Mouse (Mus musculus) neural tube, embryonic 15.5 days (tissue): ENCODE data around the gene Tepsin. TPM values are rescaled to one million over a fixed set of nuclear protein-coding genes. Genes with fewer than 3 reads are reported as not detected.

Source experiments
- ATAC-seq: fragments of 200-750 bp; cut with Nextera tagmentation; 2 replicates; pipeline ENCODE4 v1.8.0; 2017; ENCODE audit warnings: mild to moderate bottlenecking, moderate TSS enrichment, moderate library complexity; ENCODE audit not compliant: low FRiP score
- H3K27ac ChIP-seq: fragments of 300-500 bp; sonication (generic); replicated peaks from 2 replicates; pipeline ENCODE4 v1.5.1; 2015; ENCODE audit warnings: mild to moderate bottlenecking, inconsistent platforms
- H3K27me3 ChIP-seq: fragments of 300-500 bp; sonication (generic); replicated peaks from 2 replicates; pipeline ENCODE4 v1.6.1; 2015; ENCODE audit warnings: inconsistent platforms
- H3K36me3 ChIP-seq: fragments of 300-500 bp; sonication (generic); 2 replicates; pipeline ENCODE4 v1.6.1; 2015; ENCODE audit warnings: inconsistent platforms
- H3K4me1 ChIP-seq: fragments of 300-500 bp; sonication (generic); 2 replicates; pipeline ENCODE4 v1.6.1; 2015; ENCODE audit warnings: inconsistent platforms
- H3K4me2 ChIP-seq: fragments of 300-500 bp; sonication (generic); 2 replicates; pipeline ENCODE4 v1.6.1; 2015; ENCODE audit warnings: inconsistent platforms, mild to moderate bottlenecking, moderate library complexity
- H3K4me3 ChIP-seq: fragments of 300-500 bp; sonication (generic); replicated peaks from 2 replicates; pipeline ENCODE4 v1.5.1; 2015; ENCODE audit warnings: mild to moderate bottlenecking, inconsistent platforms
- H3K9ac ChIP-seq: fragments of 300-500 bp; sonication (generic); replicated peaks from 2 replicates; pipeline ENCODE4 v1.6.1; 2015; ENCODE audit warnings: mild to moderate bottlenecking, inconsistent platforms
- H3K9me3 ChIP-seq: fragments of 300-500 bp; sonication (generic); replicated peaks from 2 replicates; pipeline ENCODE4 v1.6.1; 2016; ENCODE audit warnings: inconsistent platforms
- WGBS: fragments of 180-500 bp; shearing (Covaris S2); methylation state at CpG from one replicate; pipeline ENCODE4 v1.1.7; 2015; ENCODE audit warnings: mixed read lengths; 5-methylcytosine and 5-hydroxymethylcytosine counted together
- microRNA-seq: library from miRNA; unstranded; fragments of <30 nt; microRNA quantifications from one replicate; pipeline ENCODE4, GENCODE M21; 2017
- polyA plus RNA-seq: library from polyadenylated mRNA; unstranded; fragments of >200 nt; fragmentation: Nextera tagmentation; extraction: Ambion mirVana; gene quantifications from 2 replicates; pipeline ENCODE4 v1.2.1, GENCODE M21; 2015

Gene Tepsin
- polyA plus RNA-seq, 1 experiment from 2014 or later = 22.3 TPM

GRCm38 (mm10) chr11:120042141-120042838, 56.2 kb downstream of the Tepsin start:
- 79% methylated on average over 7 of the region's 7 CpGs for WGBS
- Histone ChIP-seq H3K36me3 (no peaks in the 10 kb centered on the region), H3K9ac (no peak overlapping the region), H3K4me3 (no peak overlapping the region), H3K27ac (no peak overlapping the region), H3K4me2 (no peak overlapping the region), H3K9me3 (no peaks in the 10 kb centered on the region), H3K4me1 (peaks cover 77% of the 10 kb centered on the region), H3K27me3 (no peaks in the 10 kb centered on the region)
- no peak for ATAC-seq

- Histone ChIP-seq H3K9me3 (no peaks in the 10 kb centered on the region), H3K36me3 (no peaks in the 10 kb centered on the region), H3K4me1 (peaks cover 75% of the 10 kb centered on the region), H3K4me3 (no peak overlapping the region), H3K27me3 (no peaks in the 10 kb centered on the region), H3K9ac (no peak overlapping the region), H3K4me2 (no peak overlapping the region), H3K27ac (no peak overlapping the region)
- 77% methylated on average over 13 of the region's 13 CpGs for WGBS
- ATAC-seq = no peak
Observed at GRCm38 (mm10) chr11:120041191-120042123, 57.1 kb downstream of the Tepsin start.

Small RNAs within 50 kb of the gene (microRNA-seq; reads per million reads assigned to microRNA genes)
- not detected for gene Gm25948

Other genes starting within 250 kb of the Tepsin start
- gene Chmp6, start 185.3 kb downstream of the Tepsin start, polyA plus RNA-seq = 99.0 and 105 TPM in 2 replicates
- 16.6 and 20.5 TPM in 2 replicates for gene Baiap2, start 156.0 kb downstream of the Tepsin start, polyA plus RNA-seq
- gene Aatk, start 51.6 kb downstream of the Tepsin start, polyA plus RNA-seq = 38.2 and 46.2 TPM in 2 replicates
- gene Cep131, start 11.9 kb downstream of the Tepsin start, polyA plus RNA-seq = 26.0 and 27.2 TPM in 2 replicates
- gene Ndufaf8, start 197 bp upstream of the Tepsin start, polyA plus RNA-seq = 49.4 and 64.3 TPM in 2 replicates
- gene Slc38a10, start 52.6 kb upstream of the Tepsin start, polyA plus RNA-seq = 107 and 112 TPM in 2 replicates
- 8.7 and 10.4 TPM in 2 replicates for gene Bahcc1, start 134.2 kb upstream of the Tepsin start, polyA plus RNA-seq
- gene Actg1, start 249.8 kb upstream of the Tepsin start, polyA plus RNA-seq = 3,602 and 3,776 TPM in 2 replicates